Mouse (Mus musculus): ENCODE data around the gene Gucy2d. TPM values are rescaled to one million over a fixed set of nuclear protein-coding genes. Genes with fewer than 3 reads are reported as not detected.

Gene Gucy2d
- polyA plus RNA-seq, 1 experiment from 2014 or later: not detected

GRCm38 (mm10) chr7:98513251-98513650 lies 73.0 kb downstream of the Gucy2d start:
- Histone ChIP-seq H3K27me3 (ENCODE audit: control insufficient read depth, insufficient read depth, low read length) (no peaks in the 10 kb centered on the region), H3K9me3 (ENCODE audit: control insufficient read depth, low read length) (no peaks in the 10 kb centered on the region), H3K4me2 (no peak overlapping the region), H3K9ac (ENCODE audit: low read length) (no peak overlapping the region), H3K4me3 (ENCODE audit: low read depth, low read length) (no peak overlapping the region), H3K36me3 (ENCODE audit: control insufficient read depth, insufficient read depth, low read length) (no peaks in the 10 kb centered on the region), H3K27ac (ENCODE audit: low read depth, low read length) (no peak overlapping the region), H3K4me1 (ENCODE audit: control insufficient read depth, insufficient read depth, low read length) (no peaks in the 10 kb centered on the region)
- ATAC-seq (ENCODE audit: low FRiP score): no peak
- DNase-seq (ENCODE audit: low spot score, missing footprints): no peak
- WGBS: 80% methylated on average over 3 of the region's 3 CpGs

- Histone ChIP-seq H3K27me3 (ENCODE audit: control insufficient read depth, insufficient read depth, low read length) (no peaks in the 10 kb centered on the region), H3K4me2 (no peak overlapping the region), H3K27ac (ENCODE audit: low read depth, low read length) (no peak overlapping the region), H3K9me3 (ENCODE audit: control insufficient read depth, low read length) (no peaks in the 10 kb centered on the region), H3K4me3 (ENCODE audit: low read depth, low read length) (no peak overlapping the region), H3K9ac (ENCODE audit: low read length) (no peak overlapping the region), H3K36me3 (ENCODE audit: control insufficient read depth, insufficient read depth, low read length) (no peaks in the 10 kb centered on the region), H3K4me1 (ENCODE audit: control insufficient read depth, insufficient read depth, low read length) (no peaks in the 10 kb centered on the region)
- ATAC-seq (ENCODE audit: low FRiP score) (no peak), DNase-seq (ENCODE audit: low spot score, missing footprints) (peak; percentile 72)
- WGBS: 84% methylated on average over 5 of the region's 5 CpGs
These were observed 82.4 kb downstream of the Gucy2d start for GRCm38 (mm10) chr7:98522576-98522975.

- Histone ChIP-seq H3K27me3 (ENCODE audit: control insufficient read depth, insufficient read depth, low read length) (no peaks in the 10 kb centered on the region), H3K4me1 (ENCODE audit: control insufficient read depth, insufficient read depth, low read length) (no peaks in the 10 kb centered on the region), H3K9ac (ENCODE audit: low read length) (no peak overlapping the region), H3K4me3 (ENCODE audit: low read depth, low read length) (no peak overlapping the region), H3K4me2 (no peak overlapping the region), H3K9me3 (ENCODE audit: control insufficient read depth, low read length) (no peaks in the 10 kb centered on the region), H3K36me3 (ENCODE audit: control insufficient read depth, insufficient read depth, low read length) (no peaks in the 10 kb centered on the region), H3K27ac (ENCODE audit: low read depth, low read length) (no peak overlapping the region)
- peak; percentile 47 for DNase-seq (ENCODE audit: low spot score, missing footprints)
- WGBS: 87% methylated on average over 8 of the region's 8 CpGs
- no peak for ATAC-seq (ENCODE audit: low FRiP score)
These were observed 83.0 kb downstream of the Gucy2d start for GRCm38 (mm10) chr7:98523070-98523812.

- H3K27ac ChIP-seq (ENCODE audit: low read depth, low read length): no peak overlapping the region
- H3K9me3 ChIP-seq (ENCODE audit: control insufficient read depth, low read length): no peaks in the 10 kb centered on the region
- no peaks in the 10 kb centered on the region for H3K27me3 ChIP-seq (ENCODE audit: control insufficient read depth, insufficient read depth, low read length)
- WGBS: 11% methylated on average over 7 of the region's 7 CpGs
- no peak overlapping the region for H3K4me3 ChIP-seq (ENCODE audit: low read depth, low read length)
- ATAC-seq (ENCODE audit: low FRiP score) (no peak), DNase-seq (ENCODE audit: low spot score, missing footprints) (peak; percentile 76)
- no peak overlapping the region for H3K9ac ChIP-seq (ENCODE audit: low read length)
- H3K4me2 ChIP-seq: no peak overlapping the region
- no peaks in the 10 kb centered on the region for H3K36me3 ChIP-seq (ENCODE audit: control insufficient read depth, insufficient read depth, low read length)
- no peaks in the 10 kb centered on the region for H3K4me1 ChIP-seq (ENCODE audit: control insufficient read depth, insufficient read depth, low read length)
These were observed 83.7 kb downstream of the Gucy2d start for GRCm38 (mm10) chr7:98523813-98524361.

- H3K36me3 ChIP-seq (ENCODE audit: control insufficient read depth, insufficient read depth, low read length): no peaks in the 10 kb centered on the region
- DNase-seq (ENCODE audit: low spot score, missing footprints): peak; percentile 65
- H3K4me3 ChIP-seq (ENCODE audit: low read depth, low read length): no peak overlapping the region
- no peak overlapping the region for H3K4me2 ChIP-seq
- ATAC-seq (ENCODE audit: low FRiP score): no peak
- 32% methylated on average over 6 of the region's 6 CpGs for WGBS
- no peaks in the 10 kb centered on the region for H3K9me3 ChIP-seq (ENCODE audit: control insufficient read depth, low read length)
- H3K27ac ChIP-seq (ENCODE audit: low read depth, low read length): no peak overlapping the region
- no peak overlapping the region for H3K9ac ChIP-seq (ENCODE audit: low read length)
- no peaks in the 10 kb centered on the region for H3K27me3 ChIP-seq (ENCODE audit: control insufficient read depth, insufficient read depth, low read length)
- no peaks in the 10 kb centered on the region for H3K4me1 ChIP-seq (ENCODE audit: control insufficient read depth, insufficient read depth, low read length)
These were observed 84.2 kb downstream of the Gucy2d start for GRCm38 (mm10) chr7:98524401-98524800.

- Histone ChIP-seq H3K4me1 (ENCODE audit: control insufficient read depth, insufficient read depth, low read length) (no peaks in the 10 kb centered on the region), H3K36me3 (ENCODE audit: control insufficient read depth, insufficient read depth, low read length) (no peaks in the 10 kb centered on the region), H3K9ac (ENCODE audit: low read length) (no peak overlapping the region), H3K9me3 (ENCODE audit: control insufficient read depth, low read length) (no peaks in the 10 kb centered on the region), H3K27ac (ENCODE audit: low read depth, low read length) (no peak overlapping the region), H3K4me2 (no peak overlapping the region), H3K4me3 (ENCODE audit: low read depth, low read length) (no peak overlapping the region), H3K27me3 (ENCODE audit: control insufficient read depth, insufficient read depth, low read length) (no peaks in the 10 kb centered on the region)
- WGBS: 88% methylated on average over 6 of the region's 6 CpGs
- no peak for ATAC-seq (ENCODE audit: low FRiP score)
- peak; percentile 74 for DNase-seq (ENCODE audit: low spot score, missing footprints)
These were observed 84.9 kb downstream of the Gucy2d start for GRCm38 (mm10) chr7:98524869-98525699.

Other genes starting within 250 kb of the Gucy2d start
- 0.07 TPM in 1 of 2 replicates, not detected in the other for gene B3gnt6, start 240.9 kb upstream of the Gucy2d start, polyA plus RNA-seq (2014; fragmentation: Nextera tagmentation; extraction: Ambion mirVana)
- 15.8 and 16.6 TPM in 2 replicates for gene Acer3, start 119.2 kb upstream of the Gucy2d start, polyA plus RNA-seq (2014; fragmentation: Nextera tagmentation; extraction: Ambion mirVana)
- 7.3 and 7.7 TPM in 2 replicates for gene Tsku, start 79.1 kb upstream of the Gucy2d start, polyA plus RNA-seq (2014; fragmentation: Nextera tagmentation; extraction: Ambion mirVana)
- 4.3 TPM in 2 replicates for gene Lrrc32, start 48.9 kb downstream of the Gucy2d start, polyA plus RNA-seq (2014; fragmentation: Nextera tagmentation; extraction: Ambion mirVana)
- 65.4 and 67.9 TPM in 2 replicates for gene Emsy, start 216.4 kb downstream of the Gucy2d start, polyA plus RNA-seq (2014; fragmentation: Nextera tagmentation; extraction: Ambion mirVana)

Measured in midbrain, embryonic 11.5 days (tissue).